Mouse (Mus musculus): ENCODE measurements around the gene Tenm2. TPM values are rescaled to one million over a fixed set of nuclear protein-coding genes. Genes with fewer than 3 reads are reported as not detected.
A peak's percentile ranks its signal among the peaks of the same experiment; 100 is the strongest.

The Tenm2 gene
- polyA plus RNA-seq, 1 experiment from 2014 or later: 30.2 TPM

DNA sequence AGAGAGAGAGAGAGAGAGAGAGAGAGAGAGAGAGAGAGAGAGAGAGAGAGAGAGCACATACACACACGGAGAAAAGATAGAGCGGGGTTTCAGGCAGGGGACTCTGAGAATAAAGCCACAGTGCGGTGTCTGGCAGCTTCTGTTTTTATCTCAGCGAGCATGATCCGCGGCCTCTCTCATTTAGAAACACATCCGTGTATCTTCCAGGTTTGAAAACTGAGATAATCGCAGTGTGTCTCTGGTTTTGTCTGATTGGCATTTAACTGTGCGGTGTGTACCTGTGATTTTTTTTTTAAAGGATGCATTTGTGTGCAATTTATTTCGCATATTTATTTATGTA lies 557.7 kb downstream of the Tenm2 start:
- peaks cover 25% of the 10 kb centered on the region for H3K4me1 ChIP-seq (replicated peaks; ENCODE audit: control insufficient read depth, insufficient read depth, low read length)
- peak overlapping the region; percentile 78 for H3K9ac ChIP-seq
- no peaks in the 10 kb centered on the region for H3K27me3 ChIP-seq (ENCODE audit: control insufficient read depth, insufficient read depth, low read length)
- peak overlapping the region; percentile 65 for H3K4me2 ChIP-seq (replicated peaks)
- no peaks in the 10 kb centered on the region for H3K9me3 ChIP-seq (ENCODE audit: control insufficient read depth, low read length)
- peak; percentile 69 for ATAC-seq (ENCODE audit: low FRiP score)
- peak; percentile 71 for DNase-seq (ENCODE audit: low spot score)
- H3K36me3 ChIP-seq (replicated peaks; ENCODE audit: control insufficient read depth, insufficient read depth): no peaks in the 10 kb centered on the region
- H3K4me3 ChIP-seq (replicated peaks; ENCODE audit: low read length): peak overlapping the region; percentile 60
- H3K27ac ChIP-seq: peak overlapping the region; percentile 93
- WGBS: 5% methylated on average over 10 of the region's 10 CpGs

DNA sequence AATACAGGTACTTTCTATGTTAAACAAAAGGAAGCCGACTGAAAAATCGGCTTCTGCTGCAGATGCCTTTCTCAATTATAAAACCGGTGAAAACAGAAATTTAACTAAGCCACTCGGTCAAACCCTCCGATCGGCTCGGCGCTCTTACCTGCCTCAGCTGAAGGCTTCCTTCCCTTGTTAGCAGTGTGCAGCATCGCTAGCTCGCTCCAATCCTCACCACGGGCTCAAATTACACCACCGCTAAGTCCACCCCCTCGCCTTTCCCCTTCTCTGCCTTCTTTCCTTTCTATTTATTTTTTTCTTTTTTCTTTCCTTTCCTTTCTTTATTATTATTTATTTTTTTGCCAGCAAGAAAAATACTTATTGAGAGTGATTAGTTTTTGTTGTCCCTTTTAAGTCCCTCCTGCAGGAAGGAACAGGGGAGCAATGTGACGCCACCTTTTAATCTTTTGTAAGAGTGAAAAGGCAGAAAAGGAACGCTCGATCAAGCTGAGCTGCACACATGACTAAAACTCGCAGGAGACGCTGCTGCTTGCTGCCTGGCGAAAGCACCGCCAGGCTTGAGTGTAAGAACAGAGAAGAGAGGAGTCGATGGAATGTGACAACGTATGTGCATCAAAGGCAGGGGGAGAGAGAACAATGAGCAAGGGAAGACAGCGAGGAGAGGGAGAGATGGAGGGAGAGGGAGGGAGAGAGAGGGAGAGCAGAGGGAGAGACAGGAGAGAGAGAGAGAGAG lies 558.3 kb downstream of the Tenm2 start:
- Histone ChIP-seq H3K4me3 (replicated peaks; ENCODE audit: low read length) (peak overlapping the region; percentile 60), H3K9ac (peak overlapping the region; percentile 78), H3K4me2 (replicated peaks) (peak overlapping the region; percentile 65), H3K4me1 (replicated peaks; ENCODE audit: control insufficient read depth, insufficient read depth, low read length) (peaks cover 31% of the 10 kb centered on the region), H3K27ac (peak overlapping the region; percentile 93), H3K9me3 (ENCODE audit: control insufficient read depth, low read length) (no peaks in the 10 kb centered on the region), H3K36me3 (replicated peaks; ENCODE audit: control insufficient read depth, insufficient read depth) (no peaks in the 10 kb centered on the region), H3K27me3 (ENCODE audit: control insufficient read depth, insufficient read depth, low read length) (no peaks in the 10 kb centered on the region)
- ATAC-seq (ENCODE audit: low FRiP score): peak; percentile 90
- DNase-seq (ENCODE audit: low spot score): peak; percentile 80
- under 1% methylated on average over 23 of the region's 23 CpGs for WGBS

DNA sequence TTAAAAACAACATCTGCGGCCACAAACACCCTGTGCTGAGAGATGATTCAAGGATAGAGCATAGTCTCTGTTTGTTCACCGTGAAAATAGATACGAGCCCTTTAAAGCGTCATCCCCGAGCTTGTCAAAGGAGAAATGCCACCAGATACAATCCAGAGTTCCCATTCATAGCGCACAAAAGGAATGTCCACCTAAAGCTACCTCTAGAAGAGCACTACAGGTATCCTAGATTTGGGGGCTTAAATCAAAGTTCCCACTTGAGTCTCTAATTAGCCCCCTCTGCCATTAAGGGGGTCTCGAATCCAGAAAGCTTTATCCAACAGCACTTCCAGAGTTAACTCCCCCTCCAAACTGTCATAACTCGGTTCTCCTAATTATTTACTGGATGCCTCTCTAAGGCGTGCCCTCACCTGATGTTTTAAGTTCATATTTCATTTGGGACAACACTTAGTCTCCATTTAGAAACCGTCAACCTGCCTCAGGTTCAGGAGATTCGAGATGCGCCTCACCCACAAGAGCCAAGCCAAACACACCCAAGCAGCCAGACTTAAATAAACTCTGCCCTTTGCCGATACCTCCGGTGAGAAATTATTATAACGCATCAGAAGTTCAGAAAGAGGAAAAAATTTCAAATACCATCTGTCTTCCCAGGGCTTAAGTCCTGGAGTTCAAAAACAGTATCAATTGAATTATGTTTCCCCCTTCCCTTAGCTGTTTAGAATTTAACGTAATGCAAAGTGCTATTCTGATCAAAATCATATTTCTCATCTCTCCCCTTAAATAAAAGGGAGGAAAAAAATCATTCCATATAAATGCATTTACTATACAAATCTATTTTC lies 559.1 kb downstream of the Tenm2 start:
- H3K27ac ChIP-seq: peak overlapping the region; percentile 93
- H3K27me3 ChIP-seq (ENCODE audit: control insufficient read depth, insufficient read depth, low read length): no peaks in the 10 kb centered on the region
- no peak for ATAC-seq (ENCODE audit: low FRiP score)
- H3K4me3 ChIP-seq (replicated peaks; ENCODE audit: low read length): peak overlapping the region; percentile 60
- H3K36me3 ChIP-seq (replicated peaks; ENCODE audit: control insufficient read depth, insufficient read depth): no peaks in the 10 kb centered on the region
- peak overlapping the region; percentile 78 for H3K9ac ChIP-seq
- peak overlapping the region; percentile 65 for H3K4me2 ChIP-seq (replicated peaks)
- 18% methylated on average over 16 of the region's 16 CpGs for WGBS
- no peak for DNase-seq (ENCODE audit: low spot score)
- H3K9me3 ChIP-seq (ENCODE audit: control insufficient read depth, low read length): no peaks in the 10 kb centered on the region
- H3K4me1 ChIP-seq (replicated peaks; ENCODE audit: control insufficient read depth, insufficient read depth, low read length): peaks cover 37% of the 10 kb centered on the region

DNA sequence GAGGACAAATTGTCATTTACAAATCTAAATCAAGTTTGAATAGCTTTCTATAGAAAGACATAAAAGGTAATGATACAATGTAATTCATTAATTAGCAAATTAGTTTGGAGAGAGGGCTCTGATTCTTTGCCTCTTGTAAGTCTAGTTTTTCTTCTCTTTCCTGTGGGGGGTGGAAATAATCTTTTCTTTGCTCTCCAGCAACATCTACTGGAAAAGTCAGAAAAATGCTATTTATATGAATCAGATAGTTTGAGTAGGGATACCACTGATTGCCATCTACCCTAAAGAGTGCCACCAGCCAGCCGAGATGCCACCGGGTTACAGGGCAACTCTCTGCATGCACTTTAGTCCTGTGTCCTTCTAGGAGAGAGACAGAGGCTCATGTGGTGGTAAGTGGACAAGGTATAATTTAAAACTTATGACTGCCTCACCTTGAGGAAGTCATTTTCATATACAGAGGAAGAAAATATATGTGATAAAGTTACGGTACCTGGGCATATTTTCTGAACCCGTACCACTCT lies 560.8 kb downstream of the Tenm2 start:
- Histone ChIP-seq H3K9me3 (ENCODE audit: control insufficient read depth, low read length) (no peaks in the 10 kb centered on the region), H3K4me3 (replicated peaks; ENCODE audit: low read length) (peak overlapping the region; percentile 60), H3K27ac (peak overlapping the region; percentile 93; the same call in 1 of the 2 replicates), H3K9ac (peak overlapping the region; percentile 78), H3K4me2 (replicated peaks) (peak overlapping the region; percentile 65), H3K4me1 (replicated peaks; ENCODE audit: control insufficient read depth, insufficient read depth, low read length) (peaks cover 37% of the 10 kb centered on the region), H3K36me3 (replicated peaks; ENCODE audit: control insufficient read depth, insufficient read depth) (no peaks in the 10 kb centered on the region), H3K27me3 (ENCODE audit: control insufficient read depth, insufficient read depth, low read length) (no peaks in the 10 kb centered on the region)
- no peak for ATAC-seq (ENCODE audit: low FRiP score)
- WGBS: 84% methylated on average over 4 of the region's 4 CpGs
- no peak for DNase-seq (ENCODE audit: low spot score)

DNA sequence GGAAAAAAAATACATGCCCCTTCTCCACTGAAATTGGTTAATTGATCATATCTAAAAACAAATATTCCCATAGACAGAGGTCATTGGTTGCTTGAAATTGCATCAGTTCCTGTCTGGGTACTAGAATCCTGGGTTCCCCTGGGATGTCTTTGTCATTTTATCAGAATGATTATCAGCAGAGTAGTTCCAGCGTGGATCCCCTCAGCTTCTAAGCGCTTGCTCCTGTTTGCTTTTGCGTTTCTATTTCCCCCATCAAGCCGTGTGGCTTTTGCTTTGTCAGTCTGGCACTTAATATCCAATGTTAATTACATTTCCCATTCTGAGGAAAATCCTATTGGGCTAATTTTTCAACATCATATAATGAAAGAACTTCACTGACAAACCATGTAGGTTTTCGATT lies 561.6 kb downstream of the Tenm2 start:
- Histone ChIP-seq H3K36me3 (replicated peaks; ENCODE audit: control insufficient read depth, insufficient read depth) (no peaks in the 10 kb centered on the region), H3K4me3 (replicated peaks; ENCODE audit: low read length) (peak overlapping the region; percentile 18), H3K27me3 (ENCODE audit: control insufficient read depth, insufficient read depth, low read length) (no peaks in the 10 kb centered on the region), H3K4me1 (replicated peaks; ENCODE audit: control insufficient read depth, insufficient read depth, low read length) (peaks cover 34% of the 10 kb centered on the region), H3K27ac (0 out of 2 replicates have a peak overlapping the region, but pooled peaks have one; percentile 20), H3K9me3 (ENCODE audit: control insufficient read depth, low read length) (no peaks in the 10 kb centered on the region), H3K4me2 (replicated peaks) (peak overlapping the region; percentile 65), H3K9ac (peak overlapping the region; percentile 45)
- 30% methylated on average over 5 of the region's 5 CpGs for WGBS
- DNase-seq (ENCODE audit: low spot score) (no peak), ATAC-seq (ENCODE audit: low FRiP score) (no peak)

DNA sequence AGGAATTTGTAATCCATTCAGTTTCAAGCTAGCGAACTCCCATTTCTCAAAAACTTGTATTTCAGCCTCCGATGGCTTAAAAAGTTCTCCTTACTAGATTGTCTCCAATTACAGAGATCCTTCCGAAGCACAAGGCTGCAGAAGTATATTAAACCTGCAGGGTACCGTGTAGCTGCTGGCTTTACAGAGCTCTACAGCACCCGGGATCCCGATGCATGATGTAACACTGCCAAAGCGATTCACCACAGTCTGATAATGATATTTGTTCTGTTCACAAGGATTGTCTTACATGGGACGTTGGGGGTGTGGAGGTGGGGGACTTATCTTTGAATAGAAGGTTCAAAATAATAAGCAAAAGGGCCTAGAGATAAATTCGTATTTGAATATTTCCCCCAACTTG lies 564.6 kb downstream of the Tenm2 start:
- Histone ChIP-seq H3K27me3 (ENCODE audit: control insufficient read depth, insufficient read depth, low read length) (no peaks in the 10 kb centered on the region), H3K27ac (no peak overlapping the region), H3K9ac (no peak overlapping the region), H3K4me2 (replicated peaks) (0 out of 2 replicates have a peak overlapping the region, but pooled peaks have one; percentile 9), H3K9me3 (ENCODE audit: control insufficient read depth, low read length) (no peaks in the 10 kb centered on the region), H3K4me3 (replicated peaks; ENCODE audit: low read length) (no peak overlapping the region), H3K36me3 (replicated peaks; ENCODE audit: control insufficient read depth, insufficient read depth) (no peaks in the 10 kb centered on the region), H3K4me1 (replicated peaks; ENCODE audit: control insufficient read depth, insufficient read depth, low read length) (peaks cover 24% of the 10 kb centered on the region)
- WGBS: 71% methylated on average over 9 of the region's 9 CpGs
- ATAC-seq (ENCODE audit: low FRiP score) (no peak), DNase-seq (ENCODE audit: low spot score) (no peak)

DNA sequence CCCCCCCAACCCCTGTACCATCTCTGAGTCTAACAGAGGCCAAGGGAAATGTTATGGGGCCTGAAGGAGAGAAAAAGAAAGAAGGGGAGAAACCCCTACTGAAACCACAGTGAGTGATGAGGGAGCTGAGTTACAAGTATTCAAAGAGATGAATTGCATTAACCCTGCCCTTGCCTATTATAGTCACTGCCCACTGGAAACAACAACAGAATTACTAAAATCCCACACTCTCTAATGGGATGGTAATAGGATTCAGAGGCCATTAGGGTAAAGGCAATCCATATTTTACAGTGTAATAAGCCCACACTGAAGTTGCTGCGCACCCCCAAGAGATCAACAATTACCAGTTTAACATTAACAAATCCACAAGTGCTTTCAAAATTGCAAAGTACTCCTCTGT lies 571.7 kb downstream of the Tenm2 start:
- Histone ChIP-seq H3K4me2 (replicated peaks) (no peak overlapping the region), H3K36me3 (replicated peaks; ENCODE audit: control insufficient read depth, insufficient read depth) (no peaks in the 10 kb centered on the region), H3K27me3 (ENCODE audit: control insufficient read depth, insufficient read depth, low read length) (no peaks in the 10 kb centered on the region), H3K27ac (no peak overlapping the region), H3K9ac (no peak overlapping the region), H3K4me1 (replicated peaks; ENCODE audit: control insufficient read depth, insufficient read depth, low read length) (peaks cover 8% of the 10 kb centered on the region), H3K9me3 (ENCODE audit: control insufficient read depth, low read length) (no peaks in the 10 kb centered on the region), H3K4me3 (replicated peaks; ENCODE audit: low read length) (no peak overlapping the region)
- 67% methylated on average over 1 of the region's 1 CpGs for WGBS
- ATAC-seq (ENCODE audit: low FRiP score): no peak
- no peak for DNase-seq (ENCODE audit: low spot score)

DNA sequence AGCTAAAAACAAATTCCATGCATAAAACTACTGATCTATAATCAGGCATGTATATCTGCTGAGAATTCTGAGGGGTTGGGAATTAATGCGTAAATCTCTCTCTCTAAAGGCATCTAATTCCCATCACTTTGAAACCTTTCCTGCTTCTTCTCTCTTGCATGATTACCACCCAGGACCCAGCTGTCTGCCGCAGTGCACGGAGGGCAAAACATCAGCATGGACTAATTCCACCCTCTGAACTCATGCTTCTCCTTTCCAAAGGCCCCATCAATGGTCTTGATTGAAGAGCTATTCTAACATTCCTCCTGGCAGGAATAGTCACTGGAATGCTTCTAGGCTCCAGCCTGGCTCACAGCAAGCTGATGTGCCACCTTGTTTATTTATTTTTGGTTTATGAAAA lies 572.2 kb downstream of the Tenm2 start:
- Histone ChIP-seq H3K27ac (no peak overlapping the region), H3K9ac (no peak overlapping the region), H3K27me3 (ENCODE audit: control insufficient read depth, insufficient read depth, low read length) (no peaks in the 10 kb centered on the region), H3K36me3 (replicated peaks; ENCODE audit: control insufficient read depth, insufficient read depth) (no peaks in the 10 kb centered on the region), H3K9me3 (ENCODE audit: control insufficient read depth, low read length) (no peaks in the 10 kb centered on the region), H3K4me1 (replicated peaks; ENCODE audit: control insufficient read depth, insufficient read depth, low read length) (peaks cover 8% of the 10 kb centered on the region), H3K4me2 (replicated peaks) (no peak overlapping the region), H3K4me3 (replicated peaks; ENCODE audit: low read length) (no peak overlapping the region)
- 29% methylated on average over 3 of the region's 3 CpGs for WGBS
- DNase-seq (ENCODE audit: low spot score) (no peak), ATAC-seq (ENCODE audit: low FRiP score) (no peak)

DNA sequence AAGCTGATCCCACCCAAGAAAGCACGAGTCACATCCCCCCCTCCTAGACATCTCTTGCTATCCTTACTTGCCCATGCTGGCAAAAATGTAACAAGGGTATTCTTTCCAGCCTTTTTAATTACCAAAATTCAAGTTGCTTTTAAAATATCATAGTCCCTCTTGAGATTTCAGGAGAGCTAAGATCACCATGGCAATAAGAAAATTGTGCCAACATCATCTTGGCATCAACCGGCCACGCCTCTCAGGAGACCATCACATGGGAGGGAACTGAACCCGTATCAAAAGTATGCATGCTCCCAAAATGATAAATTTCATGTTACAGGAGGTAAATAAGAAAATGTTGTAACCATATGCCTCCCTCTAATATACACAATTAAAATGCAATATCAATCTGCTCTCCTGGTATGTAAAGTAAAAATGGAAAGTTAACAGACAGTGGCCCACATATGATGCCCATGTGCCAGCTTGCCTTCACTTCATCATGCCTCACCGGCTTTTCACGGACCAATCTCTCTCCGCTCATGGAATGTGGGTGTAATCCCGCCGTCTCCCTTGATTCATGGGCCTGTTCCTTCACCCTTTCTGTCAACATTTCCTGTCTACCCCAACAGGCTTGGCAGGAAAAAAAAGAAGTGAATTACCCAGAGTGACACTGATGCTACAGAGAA lies 582.0 kb downstream of the Tenm2 start:
- H3K4me1 ChIP-seq (replicated peaks; ENCODE audit: control insufficient read depth, insufficient read depth, low read length): peaks cover 8% of the 10 kb centered on the region
- WGBS: 67% methylated on average over 9 of the region's 9 CpGs
- H3K27ac ChIP-seq: no peak overlapping the region
- H3K36me3 ChIP-seq (replicated peaks; ENCODE audit: control insufficient read depth, insufficient read depth): no peaks in the 10 kb centered on the region
- H3K4me2 ChIP-seq (replicated peaks): no peak overlapping the region
- H3K9me3 ChIP-seq (ENCODE audit: control insufficient read depth, low read length): no peaks in the 10 kb centered on the region
- H3K27me3 ChIP-seq (ENCODE audit: control insufficient read depth, insufficient read depth, low read length): no peaks in the 10 kb centered on the region
- no peak overlapping the region for H3K9ac ChIP-seq
- ATAC-seq (ENCODE audit: low FRiP score): no peak
- no peak overlapping the region for H3K4me3 ChIP-seq (replicated peaks; ENCODE audit: low read length)
- DNase-seq (ENCODE audit: low spot score): no peak
